Mouse (Mus musculus) thymus, postnatal 0 days (tissue): ENCODE results near the gene Inhba. TPM values are rescaled to one million over a fixed set of nuclear protein-coding genes. Genes with fewer than 3 reads are reported as not detected.

Experiments
- DNase-seq: peaks from one replicate; pipeline ENCODE4 v3.0.0-alpha.2; 2015; ENCODE audit warnings: low spot score
- polyA plus RNA-seq: library from polyadenylated mRNA; unstranded; fragments of >200 nt; fragmentation: Nextera tagmentation; extraction: Ambion mirVana; gene quantifications from 2 replicates; pipeline ENCODE4 v1.2.1, GENCODE M21; 2015

Inhba gene
- polyA plus RNA-seq, 1 experiment from 2014 or later, result 0.25 TPM

DNA sequence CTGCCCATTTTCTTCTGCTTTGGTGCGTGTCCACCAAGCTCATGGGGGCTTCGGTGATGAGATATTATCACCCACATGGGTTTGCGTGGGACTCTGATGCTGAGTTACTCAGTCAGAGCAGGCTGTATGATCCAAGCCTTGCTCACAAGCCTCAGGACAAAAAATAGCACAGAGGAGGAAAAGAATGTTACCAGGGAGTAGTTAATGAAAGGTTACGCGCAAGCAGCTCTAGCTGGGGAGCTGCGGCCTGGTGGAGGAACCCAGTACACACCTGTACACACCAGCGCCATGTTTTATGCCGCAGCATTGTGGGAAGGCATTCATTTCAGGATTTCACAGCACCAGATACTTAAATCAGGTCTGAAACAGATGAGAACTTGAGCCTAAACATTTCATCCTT, 10.9 kb downstream of the Inhba start:
- no peak for DNase-seq

DNA sequence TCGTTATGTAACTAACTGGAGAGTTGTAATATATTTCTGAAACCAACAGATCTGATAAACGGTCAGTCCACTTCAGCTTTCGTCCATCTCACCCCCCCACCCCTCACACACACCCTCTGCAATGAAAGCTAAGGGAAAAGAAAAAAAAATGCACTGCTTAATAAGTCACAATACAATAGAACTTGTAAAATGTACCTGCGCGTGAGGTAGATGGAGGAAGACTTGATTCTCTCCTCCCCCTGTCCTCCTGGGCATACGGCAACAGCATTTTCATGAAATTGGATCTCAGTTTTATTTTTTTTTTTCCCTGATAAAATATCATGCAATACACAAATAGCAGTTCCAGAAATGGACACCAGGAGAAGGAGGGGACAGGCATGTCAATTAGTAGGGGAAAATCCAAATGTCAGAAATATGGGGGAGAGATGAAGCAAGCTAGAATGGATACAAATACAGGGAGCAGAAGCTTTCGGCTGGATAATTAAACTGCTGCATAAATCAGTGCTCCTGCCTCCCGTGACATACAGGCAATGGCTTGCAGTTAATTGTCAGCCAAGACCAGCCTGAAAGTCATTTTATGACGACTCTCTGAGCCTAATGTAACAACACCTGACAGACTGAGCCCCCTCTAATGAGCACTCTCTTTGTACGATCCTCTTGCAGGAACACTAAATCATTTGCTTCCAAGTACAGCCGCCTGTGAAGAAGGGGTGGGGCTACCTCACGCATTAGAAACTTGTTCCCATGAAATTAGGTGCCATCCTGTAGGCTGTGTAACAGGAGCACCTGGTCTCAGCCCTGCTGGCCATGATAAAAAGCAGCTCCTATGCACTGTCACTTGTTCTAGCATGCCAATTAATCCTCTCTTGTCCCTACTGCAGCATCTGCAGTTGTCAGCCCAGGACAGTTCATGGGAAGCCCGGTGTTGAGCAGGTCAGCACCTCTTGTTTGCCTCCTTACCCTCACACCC, 11.7 kb downstream of the Inhba start:
- no peak for DNase-seq

DNA sequence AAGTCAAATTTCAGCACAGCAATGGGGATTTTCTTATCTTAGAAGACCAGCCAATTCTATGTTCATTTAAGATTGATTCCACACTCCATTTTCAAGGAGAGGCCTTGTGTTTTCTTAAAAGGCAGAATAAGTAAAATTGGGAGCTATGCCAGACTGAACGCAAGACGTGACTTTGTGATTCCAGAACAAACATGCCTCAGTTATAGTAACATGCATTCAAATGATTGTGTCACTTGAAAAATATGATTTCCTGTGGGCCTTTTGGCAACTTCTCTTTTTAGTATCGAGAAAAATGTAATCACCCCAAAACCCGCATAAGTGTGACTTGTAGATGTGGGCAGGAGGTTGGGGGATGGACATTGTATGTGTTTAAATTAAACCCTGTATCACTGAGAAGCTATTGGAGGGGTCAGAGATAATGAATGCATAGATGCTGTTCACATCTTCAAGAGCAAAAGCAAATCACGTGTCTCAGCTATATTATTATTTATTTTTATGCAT, 19.0 kb downstream of the Inhba start:
- no peak for DNase-seq

DNA sequence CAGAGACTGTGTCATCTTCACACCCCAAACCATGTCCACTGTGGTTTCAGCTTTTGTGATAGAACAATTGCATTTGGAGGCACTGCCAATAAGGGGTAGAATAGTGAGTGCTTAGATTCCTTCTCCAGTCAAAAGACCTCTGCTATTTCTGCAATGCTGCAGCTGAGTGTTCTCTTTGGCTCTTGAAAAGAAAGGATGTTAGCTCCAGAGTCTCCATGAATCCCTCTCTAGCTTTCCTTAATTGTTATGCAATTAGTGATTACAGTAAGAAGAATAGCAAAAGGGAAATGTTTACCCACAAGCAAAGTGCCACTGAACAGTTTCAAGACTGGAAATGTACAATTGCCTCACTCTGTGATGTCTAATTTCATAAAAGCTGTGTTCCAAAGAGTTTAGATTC, 20.8 kb downstream of the Inhba start:
- no peak for DNase-seq

DNA sequence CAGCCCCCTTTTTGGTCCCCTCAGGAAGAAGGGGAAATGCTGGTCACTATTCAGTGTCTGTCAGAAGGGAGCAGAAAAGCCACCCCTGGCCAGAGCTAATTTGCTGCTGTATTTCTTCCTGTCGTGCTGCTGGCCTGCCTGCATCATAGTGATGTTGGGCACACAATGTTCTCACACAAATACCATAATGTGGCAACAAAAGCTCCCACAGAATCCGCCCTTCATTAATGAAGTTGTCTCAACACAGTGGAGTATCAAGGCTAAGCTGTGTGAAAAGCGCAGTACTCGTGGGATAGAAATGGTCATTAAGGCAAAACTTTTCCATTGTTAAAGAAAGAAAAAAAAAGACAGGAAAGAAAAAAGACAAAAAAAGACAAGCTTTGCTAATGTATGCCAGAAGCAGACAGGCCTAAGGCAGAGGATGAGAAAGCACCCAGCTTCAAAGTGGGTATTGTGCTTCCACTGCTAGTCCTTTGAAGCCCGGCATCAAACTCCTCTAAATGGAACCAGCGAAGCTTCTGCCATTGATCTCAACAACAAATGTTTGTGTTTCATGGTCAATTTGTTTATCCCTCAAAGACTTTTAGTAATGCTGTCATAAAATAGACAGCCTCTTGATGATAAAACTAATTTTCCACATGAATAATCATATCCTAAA, 21.4 kb downstream of the Inhba start:
- no peak for DNase-seq

DNA sequence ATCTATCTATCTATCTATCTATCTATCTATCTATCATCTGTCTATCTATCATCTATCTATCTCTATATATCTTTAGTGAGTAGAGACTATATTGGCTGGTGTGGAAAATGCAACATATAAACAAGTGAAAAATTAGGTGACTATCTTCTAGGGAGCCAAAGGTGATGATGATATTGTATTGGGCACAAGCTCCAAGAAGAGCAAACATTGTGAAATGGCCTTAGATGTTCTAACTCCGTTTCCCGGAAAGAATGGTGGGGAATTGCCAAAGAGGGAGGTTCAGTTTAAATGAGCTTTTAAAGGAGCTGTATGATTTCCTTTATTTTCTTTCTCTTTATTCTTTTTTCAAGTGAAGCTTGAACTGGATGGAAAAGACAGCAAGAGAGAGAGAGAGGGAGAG, 57.4 kb downstream of the Inhba start:
- no peak for DNase-seq

DNA sequence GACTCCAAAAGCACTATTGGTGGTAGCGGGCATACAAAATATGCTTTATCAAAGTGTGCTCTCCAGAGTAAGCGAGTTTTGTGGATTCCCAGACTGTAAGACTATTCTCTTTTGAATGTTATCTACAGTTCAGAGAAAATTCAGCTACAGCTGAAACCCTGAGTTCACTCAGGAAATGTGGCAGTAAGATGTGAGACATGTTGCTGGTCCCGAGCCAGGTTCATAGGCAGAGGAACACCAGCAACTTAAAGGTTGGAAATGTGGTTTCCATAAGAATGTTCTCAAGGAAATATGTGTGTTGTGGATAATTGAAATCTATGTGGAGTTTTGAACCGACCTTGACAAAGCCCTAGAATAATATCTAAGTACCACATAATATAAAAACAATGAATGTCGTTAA, 65.6 kb downstream of the Inhba start:
- no peak for DNase-seq

DNA sequence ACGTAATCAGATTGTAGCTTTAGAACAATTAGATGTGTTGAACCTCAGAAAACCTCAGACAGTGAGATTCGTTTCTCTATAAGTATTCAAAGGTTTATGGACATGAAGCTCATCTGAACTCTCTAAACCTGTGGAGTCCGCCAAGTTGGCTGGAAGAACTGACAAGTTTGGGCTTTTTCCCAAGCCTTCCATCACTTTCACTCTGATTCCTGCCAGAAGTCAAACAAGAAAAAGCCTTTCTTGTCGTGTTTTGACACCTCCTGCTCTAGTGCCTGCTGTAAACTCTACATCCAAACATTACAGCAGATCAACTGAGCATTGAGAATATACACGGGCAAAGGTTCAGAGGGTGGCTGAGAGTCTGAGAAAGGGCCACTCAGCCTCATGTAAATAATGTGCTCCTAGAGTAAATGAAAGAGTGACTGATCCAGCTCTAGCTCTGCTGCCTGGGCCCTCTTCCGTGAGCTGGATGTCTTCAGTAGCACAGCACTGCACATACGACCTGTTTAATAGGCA, 66.6 kb downstream of the Inhba start:
- no peak for DNase-seq

DNA sequence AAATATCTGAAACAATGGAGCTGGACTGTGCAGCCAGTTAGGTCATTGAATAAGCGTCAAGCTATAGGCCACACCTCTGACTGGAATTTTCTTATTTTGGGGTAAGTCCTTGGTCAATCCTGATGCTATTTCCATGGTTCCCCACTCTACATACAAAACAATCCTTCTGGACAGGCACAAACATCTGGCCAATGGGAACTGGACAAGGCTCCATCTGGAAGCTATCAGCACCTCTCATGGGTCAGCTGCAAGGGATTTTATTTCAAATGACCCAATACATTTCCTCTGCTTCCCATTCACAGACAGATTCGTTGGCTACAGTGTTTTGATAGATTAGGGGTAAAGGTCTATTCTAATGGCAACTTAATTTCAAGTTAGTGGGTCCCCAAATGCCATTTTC, 68.6 kb downstream of the Inhba start:
- no peak for DNase-seq
